Mouse (Mus musculus) heart, postnatal 36 days (tissue): ENCODE data around the gene Gm45808. TPM values are rescaled to one million over a fixed set of nuclear protein-coding genes. Genes with fewer than 3 reads are reported as not detected.
A peak's percentile ranks its signal among the peaks of the same experiment; 100 is the strongest.
"Not testable (repeated sequence)": the region's sequence is repeated elsewhere in the genome, so short reads cannot be mapped to it uniquely, and the experiment has no call there.

ENCODE experiments used
- DNase-seq, 2 experiments: peaks; one replicate each; pipeline ENCODE4 v3.0.0; 2021 to 2022
- intact Hi-C: fragments of 180-260 bp; cut with DNase I; formaldehyde crosslinking; loops from one replicate; pipeline ENCODE4 v1.15.1; 2025
- total RNA-seq, 2 experiments: library from RNA; stranded (reverse); gene quantifications; 2 replicates each; pipeline ENCODE4 v1.2.3; 2021

The Gm45808 gene
- total RNA-seq, 2 experiments from 2014 or later, result 5.4 to 5.8 TPM

- intact Hi-C loops, result loop anchor here (2.0 kb wide), 1 partner anchor 50 kb away; the partner anchor contains the start of genes Plekha4 and Ppp1r15a
- no peak for DNase-seq
These were observed 10.2 kb downstream of the Gm45808 start for GRCm38 (mm10) chr7:45476453-45476852.

- DNase-seq, result no peak
- intact Hi-C loops, result no loop called here
These were observed 11.2 kb downstream of the Gm45808 start for GRCm38 (mm10) chr7:45475291-45475969.

GRCm38 (mm10) chr7:45470869-45471268, 15.7 kb downstream of the Gm45808 start:
- intact Hi-C loops, result loop anchor here (2.0 kb wide), 1 partner anchor 58 kb away; no protein-coding TSS in a partner anchor
- peak; percentile 72 to 87 for DNase-seq

- intact Hi-C loops, result no loop called here
- DNase-seq, result no peak
These were observed 19.4 kb downstream of the Gm45808 start for GRCm38 (mm10) chr7:45467090-45467670.

GRCm38 (mm10) chr7:45466283-45467089, 20.1 kb downstream of the Gm45808 start, which contains the start of gene Bax:
Bax (minus strand) TSS chr7:45466898.
- intact Hi-C loops, result no loop called here

GRCm38 (mm10) chr7:45465549-45465948, 21.1 kb downstream of the Gm45808 start:
- intact Hi-C loops, result no loop called here
- DNase-seq, result no peak

More at GRCm38 (mm10) chr7:45466283-45467089, 20.1 kb downstream of the Gm45808 start, which contains the start of gene Bax:
- DNase-seq, result peak; percentile 93 to 94

- intact Hi-C loops, result no loop called here
- DNase-seq, result no peak
These were observed 21.5 kb downstream of the Gm45808 start for GRCm38 (mm10) chr7:45465112-45465511.

GRCm38 (mm10) chr7:45463987-45464778, 22.4 kb downstream of the Gm45808 start:
- intact Hi-C loops, result no loop called here
- DNase-seq, result no peak

GRCm38 (mm10) chr7:45462868-45463267, 23.7 kb downstream of the Gm45808 start:
- DNase-seq, intact Hi-C loops: not testable (repeated sequence)

GRCm38 (mm10) chr7:45462325-45462724, 24.3 kb downstream of the Gm45808 start:
- intact Hi-C loops, result no loop called here
- DNase-seq, result no peak

GRCm38 (mm10) chr7:45461781-45462180, 24.8 kb downstream of the Gm45808 start:
- DNase-seq, result no peak
- intact Hi-C loops, result no loop called here

GRCm38 (mm10) chr7:45461326-45461725, 25.3 kb downstream of the Gm45808 start:
- DNase-seq, result no peak
- intact Hi-C loops, result no loop called here

GRCm38 (mm10) chr7:45460860-45461314, 25.7 kb downstream of the Gm45808 start:
- peak; percentile 71 to 77 for DNase-seq
- intact Hi-C loops, result no loop called here

- peak in 1 of 2 experiments; percentile 57 for DNase-seq
- intact Hi-C loops, result no loop called here
These were observed 26.2 kb downstream of the Gm45808 start for GRCm38 (mm10) chr7:45460377-45460776.

- peak; percentile 93 for DNase-seq
- intact Hi-C loops, result not testable (repeated sequence)
These were observed 27.0 kb downstream of the Gm45808 start, which contains the start of gene Ftl1 for GRCm38 (mm10) chr7:45459564-45460140. Ftl1 (minus strand) TSS chr7:45459884.

GRCm38 (mm10) chr7:45458748-45459563, 27.7 kb downstream of the Gm45808 start:
- DNase-seq, result peak; percentile 81 to 86
- intact Hi-C loops, result no loop called here

GRCm38 (mm10) chr7:45457204-45458060, 29.2 kb downstream of the Gm45808 start:
- intact Hi-C loops, result no loop called here
- DNase-seq, result no peak

- intact Hi-C loops, result no loop called here
- DNase-seq, result no peak
These were observed 29.8 kb downstream of the Gm45808 start for GRCm38 (mm10) chr7:45456721-45457203.
